Mouse (Mus musculus) spleen, adult 2 months (tissue): ENCODE measurements around the gene Cptp.

Experiments
- CTCF ChIP-seq: fragments of 200-500 bp; IDR thresholded peaks from 2 replicates; pipeline ENCODE4 v1.5.1; 2011; ENCODE audit warnings: mild to moderate bottlenecking, inconsistent platforms; ENCODE audit not compliant: insufficient read depth, insufficient read length, insufficient replicate concordance; ENCODE audit errors: extremely low read depth
- POLR2A ChIP-seq: fragments of 200-500 bp; IDR thresholded peaks from 2 replicates; pipeline ENCODE4 v1.6.1; 2011; ENCODE audit warnings: low read depth, low read length, inconsistent platforms

DNA sequence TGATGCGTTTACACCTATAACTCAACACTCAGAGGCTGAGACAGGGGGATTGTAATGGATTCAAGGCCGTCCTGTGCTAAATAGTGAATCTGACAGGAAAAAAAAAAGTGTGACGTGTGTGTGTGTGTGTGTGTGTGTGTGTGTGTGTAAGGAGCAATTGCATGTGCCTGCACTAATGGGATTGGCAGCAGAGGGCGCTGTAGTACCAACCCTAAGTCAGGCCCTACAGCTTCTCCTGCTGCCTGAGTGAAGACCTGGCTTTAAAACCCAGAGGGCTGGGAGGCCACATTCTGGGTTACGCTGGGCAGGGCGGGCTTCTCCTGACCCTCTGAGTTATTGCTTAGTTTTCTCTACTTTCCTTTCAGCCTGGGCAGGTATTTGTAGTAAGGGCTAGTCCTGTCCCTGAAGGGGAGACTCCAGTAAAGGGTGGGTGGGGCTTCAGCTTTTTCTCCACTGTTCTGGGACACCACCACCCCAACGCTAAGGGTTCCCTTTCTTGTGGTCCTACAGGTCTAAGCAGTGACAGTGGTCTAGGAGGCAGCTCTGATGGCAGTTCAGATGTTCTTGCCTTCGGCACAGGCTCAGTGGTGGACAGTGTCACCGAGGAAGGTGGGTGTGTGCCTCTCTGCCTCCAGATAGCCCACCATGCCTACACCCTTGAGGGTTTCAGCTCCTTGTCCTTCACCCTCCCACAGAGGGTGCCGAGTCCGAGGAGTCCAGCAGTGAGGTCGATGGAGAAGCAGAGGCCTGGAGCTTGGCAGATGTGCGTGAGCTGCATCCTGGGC, 35.3 kb upstream of the Cptp start:
- TF ChIP-seq CTCF (no peak), POLR2A (no peak)
